Mouse (Mus musculus): Measurements from ENCODE around the gene Vars. TPM values are rescaled to one million over a fixed set of nuclear protein-coding genes. Genes with fewer than 3 reads are reported as not detected.
A peak's percentile ranks its signal among the peaks of the same experiment; 100 is the strongest.
"Not testable (repeated sequence)": the region's sequence is repeated elsewhere in the genome, so short reads cannot be mapped to it uniquely, and the experiment has no call there.

Vars gene
- polyA plus RNA-seq, 1 experiment from 2014 or later = 57.8 TPM

GRCm38 (mm10) chr17:34975581-34976492, 24.9 kb upstream of the Vars start:
- no peak overlapping the region for H3K9ac ChIP-seq (replicated peaks)
- no peak overlapping the region for H3K4me3 ChIP-seq (replicated peaks)
- no peaks in the 10 kb centered on the region for H3K36me3 ChIP-seq
- no peak overlapping the region for H3K27ac ChIP-seq (replicated peaks)
- 86% methylated on average over 3 of the region's 3 CpGs for WGBS
- H3K27me3 ChIP-seq (replicated peaks) = no peaks in the 10 kb centered on the region
- H3K4me2 ChIP-seq = no peak overlapping the region
- no peaks in the 10 kb centered on the region for H3K9me3 ChIP-seq (replicated peaks)
- peaks cover 18% of the 10 kb centered on the region for H3K4me1 ChIP-seq
- ATAC-seq (ENCODE audit: low FRiP score) = no peak

GRCm38 (mm10) chr17:34977000-34977399, 23.8 kb upstream of the Vars start:
- no peak for ATAC-seq (ENCODE audit: low FRiP score)

GRCm38 (mm10) chr17:34978239-34978638, 22.5 kb upstream of the Vars start:
- Histone ChIP-seq H3K9me3 (replicated peaks) (no peaks in the 10 kb centered on the region), H3K27me3 (replicated peaks) (no peaks in the 10 kb centered on the region), H3K27ac (replicated peaks) (no peak overlapping the region), H3K9ac (replicated peaks) (no peak overlapping the region), H3K4me2 (no peak overlapping the region), H3K4me3 (replicated peaks) (no peak overlapping the region), H3K4me1 (peaks cover 26% of the 10 kb centered on the region), H3K36me3 (no peaks in the 10 kb centered on the region)
- 90% methylated on average over 27 of the region's 27 CpGs for WGBS
- no peak for ATAC-seq (ENCODE audit: low FRiP score)

More at GRCm38 (mm10) chr17:34977000-34977399, 23.8 kb upstream of the Vars start:
- H3K9ac ChIP-seq (replicated peaks) = no peak overlapping the region
- no peak overlapping the region for H3K4me3 ChIP-seq (replicated peaks)
- 94% methylated on average over 20 of the region's 20 CpGs for WGBS
- no peak overlapping the region for H3K27ac ChIP-seq (replicated peaks)
- H3K27me3 ChIP-seq (replicated peaks) = no peaks in the 10 kb centered on the region
- no peak overlapping the region for H3K4me2 ChIP-seq
- peaks cover 23% of the 10 kb centered on the region for H3K4me1 ChIP-seq
- H3K36me3 ChIP-seq = no peaks in the 10 kb centered on the region
- no peaks in the 10 kb centered on the region for H3K9me3 ChIP-seq (replicated peaks)

GRCm38 (mm10) chr17:34979631-34980030, 21.2 kb upstream of the Vars start:
- no peaks in the 10 kb centered on the region for H3K9me3 ChIP-seq (replicated peaks)
- no peak overlapping the region for H3K27ac ChIP-seq (replicated peaks)
- H3K27me3 ChIP-seq (replicated peaks) = no peaks in the 10 kb centered on the region
- no peak overlapping the region for H3K4me3 ChIP-seq (replicated peaks)
- H3K36me3 ChIP-seq = no peaks in the 10 kb centered on the region
- ATAC-seq (ENCODE audit: low FRiP score) = no peak
- WGBS = 96% methylated on average over 4 of the region's 4 CpGs
- peaks cover 26% of the 10 kb centered on the region for H3K4me1 ChIP-seq
- no peak overlapping the region for H3K4me2 ChIP-seq
- no peak overlapping the region for H3K9ac ChIP-seq (replicated peaks)

- H3K9ac ChIP-seq (replicated peaks) = peak overlapping the region; percentile 95
- no peaks in the 10 kb centered on the region for H3K9me3 ChIP-seq (replicated peaks)
- WGBS = 14% methylated on average over 2 of the region's 2 CpGs
- peak overlapping the region; percentile 99 for H3K27ac ChIP-seq (replicated peaks)
- H3K4me1 ChIP-seq = peaks cover 26% of the 10 kb centered on the region
- peaks cover 7% of the 10 kb centered on the region for H3K36me3 ChIP-seq
- H3K27me3 ChIP-seq (replicated peaks) = no peaks in the 10 kb centered on the region
- no peak for ATAC-seq (ENCODE audit: low FRiP score)
- H3K4me2 ChIP-seq = peak overlapping the region; percentile 95
- peak overlapping the region; percentile 91 for H3K4me3 ChIP-seq (replicated peaks)
These were observed 20.1 kb upstream of the Vars start for GRCm38 (mm10) chr17:34980655-34981054.

- H3K9me3 ChIP-seq (replicated peaks) = no peaks in the 10 kb centered on the region
- H3K9ac ChIP-seq (replicated peaks) = peak within 1 kb of the TSS; percentile 95
- under 1% methylated on average over 58 of the region's 58 CpGs for WGBS
- no peaks in the 10 kb centered on the region for H3K27me3 ChIP-seq (replicated peaks)
- peaks cover 15% of the 10 kb centered on the region for H3K36me3 ChIP-seq
- H3K4me1 ChIP-seq = peaks cover 26% of the 10 kb centered on the region
- peak; percentile 95 for ATAC-seq (ENCODE audit: low FRiP score)
- peak within 1 kb of the TSS; percentile 99 for H3K27ac ChIP-seq (replicated peaks)
- H3K4me3 ChIP-seq (replicated peaks) = peak within 1 kb of the TSS; percentile 91
- H3K4me2 ChIP-seq = peak within 1 kb of the TSS; percentile 95
These were observed 19.1 kb upstream of the Vars start, which contains the start of gene Lsm2 for GRCm38 (mm10) chr17:34981690-34982180. Gene Lsm2, plus strand, starts transcription at chr17:34981862.

GRCm38 (mm10) chr17:34982328-34982727, 18.5 kb upstream of the Vars start:
- peaks cover 26% of the 10 kb centered on the region for H3K4me1 ChIP-seq
- H3K36me3 ChIP-seq = peaks cover 15% of the 10 kb centered on the region

GRCm38 (mm10) chr17:34984218-34984617, 16.6 kb upstream of the Vars start:
- Histone ChIP-seq H3K9me3 (replicated peaks) (no peaks in the 10 kb centered on the region), H3K4me1 (peaks cover 26% of the 10 kb centered on the region), H3K36me3 (peaks cover 15% of the 10 kb centered on the region), H3K27ac (replicated peaks) (no peak overlapping the region), H3K9ac (replicated peaks) (no peak overlapping the region), H3K4me2 (no peak overlapping the region), H3K27me3 (replicated peaks) (no peaks in the 10 kb centered on the region), H3K4me3 (replicated peaks) (no peak overlapping the region)
- WGBS = 81% methylated on average over 2 of the region's 2 CpGs
- no peak for ATAC-seq (ENCODE audit: low FRiP score)

More at GRCm38 (mm10) chr17:34982328-34982727, 18.5 kb upstream of the Vars start:
- peak overlapping the region; percentile 91 for H3K4me3 ChIP-seq (replicated peaks)
- ATAC-seq (ENCODE audit: low FRiP score) = peak; percentile 37
- no peaks in the 10 kb centered on the region for H3K9me3 ChIP-seq (replicated peaks)
- H3K27me3 ChIP-seq (replicated peaks) = no peaks in the 10 kb centered on the region
- H3K9ac ChIP-seq (replicated peaks) = peak overlapping the region; percentile 95
- H3K4me2 ChIP-seq = peak overlapping the region; percentile 95
- H3K27ac ChIP-seq (replicated peaks) = peak overlapping the region; percentile 99
- WGBS = under 1% methylated on average over 15 of the region's 15 CpGs

- ATAC-seq (ENCODE audit: low FRiP score) = no peak
- H3K9ac ChIP-seq (replicated peaks) = no peak overlapping the region
These were observed 6.0 kb upstream of the Vars start for GRCm38 (mm10) chr17:34994751-34995150.

GRCm38 (mm10) chr17:34995192-34995591, 5.6 kb upstream of the Vars start:
- not testable (repeated sequence) for H3K27ac ChIP-seq (replicated peaks); H3K4me1 ChIP-seq; H3K27me3 ChIP-seq (replicated peaks); H3K4me3 ChIP-seq (replicated peaks); H3K36me3 ChIP-seq; H3K9ac ChIP-seq (replicated peaks); H3K9me3 ChIP-seq (replicated peaks); ATAC-seq (ENCODE audit: low FRiP score); H3K4me2 ChIP-seq
- WGBS = 94% methylated on average over 4 of the region's 4 CpGs

More at GRCm38 (mm10) chr17:34994751-34995150, 6.0 kb upstream of the Vars start:
- no peaks in the 10 kb centered on the region for H3K9me3 ChIP-seq (replicated peaks)
- 0 out of 2 replicates have a peak, but pooled peaks cover 8% of the 10 kb centered on the region for H3K36me3 ChIP-seq
- H3K27me3 ChIP-seq (replicated peaks) = no peaks in the 10 kb centered on the region
- H3K4me3 ChIP-seq (replicated peaks) = no peak overlapping the region
- H3K4me1 ChIP-seq = peaks cover 2% of the 10 kb centered on the region
- H3K27ac ChIP-seq (replicated peaks) = no peak overlapping the region
- no peak overlapping the region for H3K4me2 ChIP-seq

GRCm38 (mm10) chr17:34995927-34996326, 4.9 kb upstream of the Vars start:
- WGBS = 95% methylated on average over 4 of the region's 4 CpGs
- not testable (repeated sequence) for ATAC-seq (ENCODE audit: low FRiP score)

More at GRCm38 (mm10) chr17:34995927-34996326, 4.9 kb upstream of the Vars start:
- H3K9me3 ChIP-seq (replicated peaks); H3K36me3 ChIP-seq; H3K4me3 ChIP-seq (replicated peaks); H3K4me1 ChIP-seq; H3K4me2 ChIP-seq; H3K9ac ChIP-seq (replicated peaks); H3K27ac ChIP-seq (replicated peaks); H3K27me3 ChIP-seq (replicated peaks): not testable (repeated sequence)
